Mouse (Mus musculus) heart, postnatal 0 days (tissue): ENCODE measurements around the gene Bola1.

Experiments used
- CTCF ChIP-seq: IDR thresholded peaks from 2 replicates; pipeline ENCODE4 v1.5.1; 2016; ENCODE audit warnings: antibody characterized with exemption, control low read depth, low read depth
- EP300 ChIP-seq: IDR thresholded peaks from 2 replicates; pipeline ENCODE4 v1.6.1; 2016; ENCODE audit warnings: antibody characterized with exemption, low read depth

- TF ChIP-seq CTCF: no peak
- TF ChIP-seq EP300: no peak
Measured at GRCm38 (mm10) chr3:96240799-96241197, 21.3 kb upstream of the Bola1 start.
